Mouse (Mus musculus): Measurements from ENCODE around the gene Gm9833. TPM values are rescaled to one million over a fixed set of nuclear protein-coding genes. Genes with fewer than 3 reads are reported as not detected.
A peak's percentile ranks its signal among the peaks of the same experiment; 100 is the strongest.

Gene Gm9833
- polyA plus RNA-seq, 2 experiments = 1.3 to 1.6 TPM

DNA sequence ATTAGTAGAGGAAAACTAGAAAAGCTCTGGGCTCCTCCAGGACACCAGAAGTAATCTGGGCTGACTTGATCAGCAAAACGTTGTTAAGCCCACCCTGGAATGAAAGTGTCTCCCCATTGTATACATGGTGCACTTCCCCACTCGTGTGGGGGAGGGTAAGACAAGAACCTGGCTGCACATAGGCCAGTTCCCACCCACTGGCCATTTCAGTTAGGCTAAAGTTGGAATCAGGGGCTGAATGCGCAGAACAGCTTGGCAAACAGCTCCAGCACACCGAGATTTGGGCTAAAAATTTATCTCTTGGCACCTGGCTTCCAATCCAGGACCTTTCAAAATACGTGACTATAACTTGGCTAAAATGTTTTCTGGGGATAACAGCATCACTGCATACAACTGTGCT, 6.6 kb upstream of the Gm9833 start:
- Histone ChIP-seq H3K4me2 (ENCODE audit: low read depth) (no peak overlapping the region), H3K9ac (replicated peaks) (no peak overlapping the region), H3K4me1 (replicated peaks; ENCODE audit: control insufficient read depth in 2 of 2, insufficient read depth in 2 of 2, low read length in 1 of 2) (peaks cover 0 to 7% of the 10 kb centered on the region in 2 experiments; a peak in 1 of 4 replicates), H3K4me3 (ENCODE audit: insufficient read depth in 1 of 2, low read depth in 2 of 2, low read length in 2 of 2) (no peak overlapping the region), H3K27ac (no peak overlapping the region), H3K27me3 (ENCODE audit: control insufficient read depth, insufficient read depth, low read length) (no peaks in the 10 kb centered on the region), H3K36me3 (replicated peaks; ENCODE audit: control insufficient read depth, insufficient read depth, low read depth) (no peaks in the 10 kb centered on the region), H3K9me3 (ENCODE audit: control insufficient read depth, low read length) (no peaks in the 10 kb centered on the region)
- DNase-seq (ENCODE audit: low read depth in 3 of 3, low spot score in 3 of 3) (no peak), ATAC-seq (ENCODE audit: insufficient read depth) (no peak)
- TF ChIP-seq EP300 (IDR thresholded peaks at IDR 0.05; ENCODE audit: low read depth) (no peak), CTCF (IDR thresholded peaks at IDR 0.05; ENCODE audit: low read depth) (no peak)
- 46% methylated on average over 5 of the region's 5 CpGs for WGBS (ENCODE audit: insufficient replicate concordance)

DNA sequence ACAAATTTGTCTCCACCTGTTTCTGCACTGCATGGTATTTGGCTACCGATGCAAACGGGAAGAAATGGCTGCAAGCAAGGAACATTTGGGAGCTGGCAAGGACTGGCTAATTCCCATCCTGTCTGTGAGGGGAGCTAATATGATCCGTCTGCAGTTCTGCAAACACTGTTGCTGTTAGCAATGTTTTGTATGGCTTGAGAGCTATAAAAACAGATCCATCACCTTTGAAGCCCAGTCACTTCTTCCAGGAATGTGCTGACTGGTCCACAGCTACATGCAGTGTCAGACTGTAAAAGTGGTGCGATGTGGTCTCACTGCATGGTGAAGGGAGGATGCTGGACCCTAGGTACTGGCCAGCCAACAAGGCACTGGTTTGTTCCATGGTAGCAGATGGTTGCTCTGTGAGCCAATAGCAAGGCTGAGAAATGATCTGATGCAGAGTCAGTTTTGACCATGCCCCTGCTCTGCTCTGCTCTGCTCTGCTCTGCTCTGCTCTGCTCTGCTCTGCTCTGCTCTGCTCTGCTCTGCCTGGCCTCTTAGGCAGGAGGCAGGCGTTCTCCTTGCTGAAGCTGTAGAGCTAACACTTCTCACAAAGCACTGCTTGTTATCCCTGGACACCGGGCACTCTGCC, 5.9 kb upstream of the Gm9833 start:
- Histone ChIP-seq H3K27me3 (ENCODE audit: control insufficient read depth, insufficient read depth, low read length) (peaks cover 3% of the 10 kb centered on the region), H3K4me2 (ENCODE audit: low read depth) (no peak overlapping the region), H3K4me1 (replicated peaks; ENCODE audit: control insufficient read depth in 2 of 2, insufficient read depth in 2 of 2, low read length in 1 of 2) (peaks cover 0 to 7% of the 10 kb centered on the region in 2 experiments; a peak in 1 of 4 replicates), H3K4me3 (ENCODE audit: insufficient read depth in 1 of 2, low read depth in 2 of 2, low read length in 2 of 2) (no peak overlapping the region), H3K27ac (no peak overlapping the region), H3K9ac (replicated peaks) (no peak overlapping the region), H3K36me3 (replicated peaks; ENCODE audit: control insufficient read depth, insufficient read depth, low read depth) (no peaks in the 10 kb centered on the region), H3K9me3 (ENCODE audit: control insufficient read depth, low read length) (no peaks in the 10 kb centered on the region)
- TF ChIP-seq EP300 (IDR thresholded peaks at IDR 0.05; ENCODE audit: low read depth) (no peak), CTCF (IDR thresholded peaks at IDR 0.05; ENCODE audit: low read depth) (no peak)
- DNase-seq (ENCODE audit: low read depth in 3 of 3, low spot score in 3 of 3) = no peak
- WGBS (ENCODE audit: insufficient replicate concordance) = 56% methylated on average over 6 of the region's 6 CpGs
- no peak for ATAC-seq (ENCODE audit: insufficient read depth)

DNA sequence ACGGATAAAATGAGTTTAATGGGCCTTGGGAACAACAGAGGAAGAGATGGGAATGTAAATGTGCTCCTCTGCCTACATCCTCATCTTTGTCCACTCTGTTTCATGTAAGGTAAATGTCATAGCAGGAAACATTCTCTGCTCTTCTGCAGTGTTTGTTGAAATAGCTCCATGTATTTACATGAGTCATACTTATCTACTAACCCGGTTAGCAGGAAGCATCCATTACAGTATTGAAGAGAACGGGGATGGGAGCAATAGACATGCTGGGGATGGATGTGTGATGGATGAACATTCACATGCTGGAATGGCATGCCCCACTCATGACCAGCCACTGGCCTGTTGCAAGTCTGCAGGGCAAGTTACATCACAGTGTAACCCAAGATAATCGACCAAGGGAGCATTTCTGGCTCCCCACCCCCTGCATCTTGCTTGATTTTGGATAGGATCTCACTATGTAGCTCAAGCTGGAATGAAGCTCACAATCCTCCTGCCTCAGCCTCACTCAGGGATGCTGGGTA, 5.3 kb upstream of the Gm9833 start:
- H3K4me3 ChIP-seq (ENCODE audit: insufficient read depth in 1 of 2, low read depth in 2 of 2, low read length in 2 of 2) = no peak overlapping the region
- H3K4me1 ChIP-seq (replicated peaks; ENCODE audit: control insufficient read depth in 2 of 2, insufficient read depth in 2 of 2, low read length in 1 of 2) = peaks cover 0 to 5% of the 10 kb centered on the region in 2 experiments; a peak in 1 of 4 replicates
- no peak overlapping the region for H3K9ac ChIP-seq (replicated peaks)
- 47% methylated on average over 4 of the region's 4 CpGs for WGBS (ENCODE audit: insufficient replicate concordance)
- H3K36me3 ChIP-seq (replicated peaks; ENCODE audit: control insufficient read depth, insufficient read depth, low read depth) = no peaks in the 10 kb centered on the region
- ATAC-seq (ENCODE audit: insufficient read depth) (no peak), DNase-seq (ENCODE audit: low read depth in 3 of 3, low spot score in 3 of 3) (no peak)
- no peak overlapping the region for H3K27ac ChIP-seq
- peaks cover 5% of the 10 kb centered on the region for H3K27me3 ChIP-seq (ENCODE audit: control insufficient read depth, insufficient read depth, low read length)
- H3K9me3 ChIP-seq (ENCODE audit: control insufficient read depth, low read length) = no peaks in the 10 kb centered on the region
- H3K4me2 ChIP-seq (ENCODE audit: low read depth) = no peak overlapping the region
- TF ChIP-seq EP300 (IDR thresholded peaks at IDR 0.05; ENCODE audit: low read depth) = no peak

DNA sequence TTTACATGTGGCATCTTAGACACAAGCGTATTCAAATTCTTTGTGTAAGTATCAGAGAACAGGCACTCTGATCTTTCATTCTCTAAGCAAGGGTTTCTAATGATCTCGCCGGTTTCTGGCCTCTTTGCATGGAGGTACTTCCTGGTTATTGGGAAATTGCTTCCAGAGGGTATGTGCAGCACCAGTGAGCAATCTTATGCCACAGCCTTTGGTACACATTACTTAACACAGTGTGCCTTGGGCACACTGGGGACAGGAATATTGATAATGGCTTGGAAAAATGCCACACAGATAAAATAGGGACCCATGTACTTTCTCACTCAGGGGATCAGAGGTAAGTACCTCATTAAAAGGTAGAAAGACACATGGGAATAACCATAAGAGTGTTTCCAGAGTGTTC, 3.8 kb upstream of the Gm9833 start:
- 54% methylated on average over 3 of the region's 3 CpGs for whole genome bisulfite sequencing (ENCODE audit: insufficient replicate concordance)
- H3K4me1 ChIP-seq (replicated peaks; ENCODE audit: control insufficient read depth in 2 of 2, insufficient read depth in 2 of 2, low read length in 1 of 2) = peaks cover 0 to 5% of the 10 kb centered on the region in 2 experiments; a peak in 1 of 4 replicates
- no peak overlapping the region for H3K27ac ChIP-seq
- no peak overlapping the region for H3K4me2 ChIP-seq (ENCODE audit: low read depth)
- DNase-seq (ENCODE audit: low read depth in 3 of 3, low spot score in 3 of 3) (no peak), ATAC-seq (ENCODE audit: insufficient read depth) (no peak)
- H3K27me3 ChIP-seq (ENCODE audit: control insufficient read depth, insufficient read depth, low read length) = peaks cover 7% of the 10 kb centered on the region
- H3K4me3 ChIP-seq (ENCODE audit: insufficient read depth in 1 of 2, low read depth in 2 of 2, low read length in 2 of 2) = no peak overlapping the region
- TF ChIP-seq EP300 (IDR thresholded peaks at IDR 0.05; ENCODE audit: low read depth) (no peak), CTCF (IDR thresholded peaks at IDR 0.05; ENCODE audit: low read depth) (no peak)
- no peaks in the 10 kb centered on the region for H3K9me3 ChIP-seq (ENCODE audit: control insufficient read depth, low read length)
- H3K36me3 ChIP-seq (replicated peaks; ENCODE audit: control insufficient read depth, insufficient read depth, low read depth) = no peaks in the 10 kb centered on the region
- H3K9ac ChIP-seq (replicated peaks) = no peak overlapping the region

DNA sequence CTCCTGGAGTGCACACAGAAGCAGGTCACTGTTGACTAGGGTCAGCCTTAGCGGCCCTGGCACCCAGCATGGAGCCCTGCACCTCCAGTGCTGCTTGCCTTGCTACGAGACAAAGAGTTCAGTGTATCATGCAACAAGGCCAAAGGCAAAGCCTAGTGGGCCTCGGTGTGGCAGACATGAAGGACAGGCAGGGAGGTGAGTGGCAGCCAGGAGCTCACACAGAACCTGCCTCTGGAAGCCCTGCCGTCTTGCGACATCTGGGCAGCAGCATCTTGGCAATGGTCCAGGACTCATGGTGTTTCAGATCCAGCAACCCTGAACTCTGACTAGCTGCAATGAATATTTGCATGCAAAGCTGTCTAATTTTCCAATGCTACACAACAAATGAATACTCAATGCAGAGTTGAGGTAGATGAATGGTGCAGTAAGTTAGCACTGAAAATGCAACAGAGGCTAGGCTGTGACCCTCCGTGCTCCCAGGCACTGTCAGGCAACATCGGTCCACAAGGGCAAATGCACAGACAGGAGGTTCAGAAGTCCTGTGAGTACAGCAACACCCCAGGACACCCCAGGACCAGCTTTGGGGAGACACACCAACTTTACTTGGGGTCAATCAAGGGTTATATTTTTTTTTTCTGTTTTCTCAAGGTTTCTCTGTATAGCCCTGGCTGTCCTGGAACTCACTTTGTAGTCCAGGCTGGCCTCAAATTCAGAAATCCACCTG, 2.4 kb upstream of the Gm9833 start:
- no peaks in the 10 kb centered on the region for H3K9me3 ChIP-seq (ENCODE audit: control insufficient read depth, low read length)
- H3K27ac ChIP-seq = no peak overlapping the region

More for the DNA sequence above, 2.4 kb upstream of the Gm9833 start:
- Histone ChIP-seq H3K4me2 (ENCODE audit: low read depth) (no peak overlapping the region), H3K36me3 (replicated peaks; ENCODE audit: control insufficient read depth, insufficient read depth, low read depth) (no peaks in the 10 kb centered on the region), H3K4me1 (replicated peaks; ENCODE audit: control insufficient read depth in 2 of 2, insufficient read depth in 2 of 2, low read length in 1 of 2) (peaks cover 0 to 5% of the 10 kb centered on the region in 2 experiments; a peak in 1 of 4 replicates), H3K9ac (replicated peaks) (no peak overlapping the region), H3K4me3 (ENCODE audit: insufficient read depth in 1 of 2, low read depth in 2 of 2, low read length in 2 of 2) (no peak overlapping the region), H3K27me3 (ENCODE audit: control insufficient read depth, insufficient read depth, low read length) (peaks cover 7% of the 10 kb centered on the region)
- peak; percentile 51 for ATAC-seq (ENCODE audit: insufficient read depth)
- 65% methylated on average over 7 of the region's 7 CpGs for WGBS (ENCODE audit: insufficient replicate concordance)
- TF ChIP-seq CTCF (IDR thresholded peaks at IDR 0.05; ENCODE audit: low read depth) = no peak
- TF ChIP-seq EP300 (IDR thresholded peaks at IDR 0.05; ENCODE audit: low read depth) = no peak
- peak in 1 of 3 experiments; percentile 9 for DNase-seq (ENCODE audit: low read depth in 3 of 3, low spot score in 3 of 3)

Data from liver, embryonic 14.5 days (tissue).